Mouse (Mus musculus): ENCODE measurements at regions not wholly inside any gene's neighbourhood (a gene's known extent, or its start where the extent isn't known, plus 50 kb on each side); places are given as distances from the start of the nearest gene placed in this dataset.

DNA sequence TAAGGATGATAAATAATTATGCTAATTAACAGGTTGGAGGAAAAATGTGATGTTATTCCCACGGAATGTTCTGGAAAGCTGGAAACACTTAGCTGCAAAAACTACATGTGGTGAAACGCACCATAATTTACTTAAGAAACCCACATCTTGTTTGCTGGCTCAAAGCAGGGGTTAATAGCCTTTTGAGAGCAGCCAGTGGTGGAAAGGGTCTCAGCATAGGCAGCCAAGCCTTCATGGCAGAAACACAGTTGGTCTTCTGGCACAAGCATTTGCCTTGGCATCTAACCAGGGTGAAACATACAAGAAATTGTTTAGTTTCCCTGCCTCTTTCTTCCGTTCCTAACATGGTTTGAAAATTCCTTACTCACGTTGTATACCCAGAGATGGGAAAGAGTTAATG is 192.1 kb upstream of the Gas1 start:
- no peaks in the 10 kb centered on the region for H3K36me3 ChIP-seq (ENCODE audit: control insufficient read depth, insufficient read depth)
- no peak overlapping the region for H3K4me2 ChIP-seq (ENCODE audit: low read depth, low read length)
- WGBS = 73% methylated on average over 4 of the region's 4 CpGs
- H3K9ac ChIP-seq (ENCODE audit: low read length) = no peak overlapping the region
- H3K27me3 ChIP-seq (ENCODE audit: control insufficient read depth, insufficient read depth, low read length) = no peaks in the 10 kb centered on the region
- no peak overlapping the region for H3K4me3 ChIP-seq (ENCODE audit: low read length)
- ATAC-seq (replicated peaks; ENCODE audit: extremely low read depth, insufficient read depth, low FRiP score) = no peak
- H3K4me1 ChIP-seq (ENCODE audit: control insufficient read depth, insufficient read depth, low read length) = peaks cover 9% of the 10 kb centered on the region; the same call in 1 of the 2 replicates
- H3K27ac ChIP-seq (ENCODE audit: low read length) = no peak overlapping the region
- 0 out of 2 replicates have a peak, but pooled peaks cover 3% of the 10 kb centered on the region for H3K9me3 ChIP-seq (replicated peaks; ENCODE audit: control insufficient read depth, low read length)

DNA sequence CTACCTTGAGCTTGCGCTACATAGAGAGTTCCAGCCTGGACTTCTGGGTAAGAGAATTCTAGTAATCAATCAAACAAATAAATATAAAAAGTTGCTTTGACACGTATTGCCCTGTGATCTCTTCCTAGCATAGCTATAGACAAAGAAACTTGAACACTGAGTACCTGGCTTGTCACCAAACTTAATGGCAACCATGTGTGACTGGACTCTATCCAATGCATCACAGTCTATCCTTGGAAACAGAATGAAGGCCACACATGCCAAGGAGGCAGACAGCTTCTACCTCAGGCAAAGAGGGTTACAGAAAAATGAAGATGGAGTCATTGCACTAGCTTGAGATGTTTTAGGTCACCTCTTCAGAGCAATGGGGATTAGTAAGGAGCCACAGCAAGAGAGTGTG is 194.5 kb upstream of the Gas1 start:
- H3K27me3 ChIP-seq (ENCODE audit: control insufficient read depth, insufficient read depth, low read length) = no peaks in the 10 kb centered on the region
- no peak overlapping the region for H3K9ac ChIP-seq (ENCODE audit: low read length)
- 0 out of 2 replicates have a peak, but pooled peaks cover 3% of the 10 kb centered on the region for H3K9me3 ChIP-seq (replicated peaks; ENCODE audit: control insufficient read depth, low read length)
- no peaks in the 10 kb centered on the region for H3K36me3 ChIP-seq (ENCODE audit: control insufficient read depth, insufficient read depth)
- H3K4me1 ChIP-seq (ENCODE audit: control insufficient read depth, insufficient read depth, low read length) = 0 out of 2 replicates have a peak, but pooled peaks cover 5% of the 10 kb centered on the region
- no peak overlapping the region for H3K4me2 ChIP-seq (ENCODE audit: low read depth, low read length)
- ATAC-seq (replicated peaks; ENCODE audit: extremely low read depth, insufficient read depth, low FRiP score) = no peak
- H3K27ac ChIP-seq (ENCODE audit: low read length) = no peak overlapping the region
- WGBS = 78% methylated on average over 2 of the region's 2 CpGs
- no peak overlapping the region for H3K4me3 ChIP-seq (ENCODE audit: low read length)

- no peak overlapping the region for H3K9ac ChIP-seq (ENCODE audit: low read length)
- WGBS = 70% methylated on average over 2 of the region's 2 CpGs
- H3K9me3 ChIP-seq (replicated peaks; ENCODE audit: control insufficient read depth, low read length) = no peaks in the 10 kb centered on the region
- H3K4me3 ChIP-seq (ENCODE audit: low read length) = no peak overlapping the region
- no peak for ATAC-seq (replicated peaks; ENCODE audit: extremely low read depth, insufficient read depth, low FRiP score)
- H3K27me3 ChIP-seq (ENCODE audit: control insufficient read depth, insufficient read depth, low read length) = no peaks in the 10 kb centered on the region
- H3K4me2 ChIP-seq (ENCODE audit: low read depth, low read length) = no peak overlapping the region
- 0 out of 2 replicates have a peak, but pooled peaks cover under 1% of the 10 kb centered on the region for H3K4me1 ChIP-seq (ENCODE audit: control insufficient read depth, insufficient read depth, low read length)
- no peaks in the 10 kb centered on the region for H3K36me3 ChIP-seq (ENCODE audit: control insufficient read depth, insufficient read depth)
- H3K27ac ChIP-seq (ENCODE audit: low read length) = no peak overlapping the region
Observed at GRCm38 (mm10) chr13:60376705-60377104, 199.5 kb upstream of the Gas1 start.

- no peak overlapping the region for H3K4me2 ChIP-seq (ENCODE audit: low read depth, low read length)
- H3K9me3 ChIP-seq (replicated peaks; ENCODE audit: control insufficient read depth, low read length) = no peaks in the 10 kb centered on the region
- H3K9ac ChIP-seq (ENCODE audit: low read length) = no peak overlapping the region
- 46% methylated on average over 2 of the region's 2 CpGs for WGBS
- H3K36me3 ChIP-seq (ENCODE audit: control insufficient read depth, insufficient read depth) = no peaks in the 10 kb centered on the region
- no peaks in the 10 kb centered on the region for H3K27me3 ChIP-seq (ENCODE audit: control insufficient read depth, insufficient read depth, low read length)
- H3K27ac ChIP-seq (ENCODE audit: low read length) = no peak overlapping the region
- no peaks in the 10 kb centered on the region for H3K4me1 ChIP-seq (ENCODE audit: control insufficient read depth, insufficient read depth, low read length)
- no peak for ATAC-seq (replicated peaks; ENCODE audit: extremely low read depth, insufficient read depth, low FRiP score)
- H3K4me3 ChIP-seq (ENCODE audit: low read length) = no peak overlapping the region
Observed at GRCm38 (mm10) chr13:60382855-60383254, 205.7 kb upstream of the Gas1 start.

GRCm38 (mm10) chr13:60398836-60399235 is 202.9 kb upstream of the Dapk1 start:
- Histone ChIP-seq H3K4me2 (ENCODE audit: low read depth, low read length) (no peak overlapping the region), H3K9me3 (replicated peaks; ENCODE audit: control insufficient read depth, low read length) (no peaks in the 10 kb centered on the region), H3K9ac (ENCODE audit: low read length) (no peak overlapping the region), H3K4me3 (ENCODE audit: low read length) (no peak overlapping the region), H3K36me3 (ENCODE audit: control insufficient read depth, insufficient read depth) (no peaks in the 10 kb centered on the region), H3K4me1 (ENCODE audit: control insufficient read depth, insufficient read depth, low read length) (no peaks in the 10 kb centered on the region), H3K27ac (ENCODE audit: low read length) (no peak overlapping the region), H3K27me3 (ENCODE audit: control insufficient read depth, insufficient read depth, low read length) (no peaks in the 10 kb centered on the region)
- WGBS = 80% methylated on average over 2 of the region's 2 CpGs
- no peak for ATAC-seq (replicated peaks; ENCODE audit: extremely low read depth, insufficient read depth, low FRiP score)

DNA sequence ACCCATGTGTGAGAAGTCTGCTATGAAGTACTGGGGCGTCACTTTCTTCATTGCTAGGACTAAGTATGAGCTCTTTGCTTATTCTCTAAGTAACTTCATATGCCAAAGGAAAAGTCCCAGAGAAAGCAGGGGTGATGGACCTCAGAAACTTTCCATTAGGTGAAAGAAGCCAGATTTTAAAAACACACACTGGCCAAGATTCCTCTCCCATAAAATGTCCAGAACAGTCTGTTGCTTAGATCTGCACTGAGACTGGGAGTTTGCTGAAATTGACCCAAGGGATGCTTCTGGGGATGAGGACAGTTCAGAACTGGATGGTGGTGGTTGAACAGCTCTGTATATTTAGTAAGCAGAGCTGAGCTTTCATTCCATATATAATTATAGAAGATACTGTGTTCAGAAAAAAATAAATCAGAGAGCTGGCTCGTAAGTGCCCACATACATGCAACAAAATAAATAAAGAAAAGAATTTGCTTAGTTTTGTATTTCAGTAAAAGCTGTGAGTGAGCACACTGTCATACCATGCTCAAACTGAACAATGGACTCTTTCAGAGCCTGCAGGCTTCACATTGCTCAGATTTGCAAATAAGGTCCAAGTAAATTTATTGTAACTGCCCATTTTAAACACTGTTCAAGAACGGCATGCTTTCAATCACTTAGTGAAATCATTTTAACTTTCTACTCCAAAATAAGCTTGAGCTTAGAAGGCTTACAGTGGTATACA is 200.8 kb upstream of the Dapk1 start:
- Histone ChIP-seq H3K9me3 (replicated peaks; ENCODE audit: control insufficient read depth, low read length) (no peaks in the 10 kb centered on the region), H3K27ac (ENCODE audit: low read length) (no peak overlapping the region), H3K9ac (ENCODE audit: low read length) (no peak overlapping the region), H3K4me3 (ENCODE audit: low read length) (no peak overlapping the region), H3K4me1 (ENCODE audit: control insufficient read depth, insufficient read depth, low read length) (no peaks in the 10 kb centered on the region), H3K27me3 (ENCODE audit: control insufficient read depth, insufficient read depth, low read length) (no peaks in the 10 kb centered on the region), H3K36me3 (ENCODE audit: control insufficient read depth, insufficient read depth) (no peaks in the 10 kb centered on the region), H3K4me2 (ENCODE audit: low read depth, low read length) (no peak overlapping the region)
- 78% methylated on average over 3 of the region's 3 CpGs for whole genome bisulfite sequencing
- ATAC-seq (replicated peaks; ENCODE audit: extremely low read depth, insufficient read depth, low FRiP score) = no peak

- H3K4me1 ChIP-seq (ENCODE audit: control insufficient read depth, insufficient read depth, low read length) = no peaks in the 10 kb centered on the region
- 77% methylated on average over 3 of the region's 3 CpGs for WGBS
- H3K36me3 ChIP-seq (ENCODE audit: control insufficient read depth, insufficient read depth) = no peaks in the 10 kb centered on the region
- no peaks in the 10 kb centered on the region for H3K27me3 ChIP-seq (ENCODE audit: control insufficient read depth, insufficient read depth, low read length)
- no peak overlapping the region for H3K4me3 ChIP-seq (ENCODE audit: low read length)
- no peak overlapping the region for H3K27ac ChIP-seq (ENCODE audit: low read length)
- no peak overlapping the region for H3K4me2 ChIP-seq (ENCODE audit: low read depth, low read length)
- ATAC-seq (replicated peaks; ENCODE audit: extremely low read depth, insufficient read depth, low FRiP score) = no peak
- H3K9me3 ChIP-seq (replicated peaks; ENCODE audit: control insufficient read depth, low read length) = no peaks in the 10 kb centered on the region
- H3K9ac ChIP-seq (ENCODE audit: low read length) = no peak overlapping the region
Observed at GRCm38 (mm10) chr13:60403471-60403870, 198.3 kb upstream of the Dapk1 start.

DNA sequence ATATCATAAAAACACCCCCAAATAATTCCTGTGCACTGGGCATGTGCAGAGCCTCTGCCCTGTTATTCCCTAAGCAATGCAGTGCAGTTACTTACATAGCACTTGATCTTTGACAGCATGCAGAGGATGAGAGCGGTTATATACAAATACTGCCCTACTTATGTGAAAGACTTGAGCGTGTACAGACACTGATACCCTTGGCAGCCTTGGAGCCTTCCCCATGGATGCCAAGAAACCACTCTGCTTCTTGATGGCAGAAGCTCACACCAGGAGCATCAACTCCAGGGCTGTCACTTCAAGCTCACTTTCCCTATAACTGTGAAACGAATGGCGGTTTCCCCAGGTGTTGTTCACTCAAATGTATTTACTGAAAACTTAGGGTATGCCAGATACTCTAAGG is 194.4 kb upstream of the Dapk1 start:
- no peaks in the 10 kb centered on the region for H3K27me3 ChIP-seq (ENCODE audit: control insufficient read depth, insufficient read depth, low read length)
- H3K4me1 ChIP-seq (ENCODE audit: control insufficient read depth, insufficient read depth, low read length) = no peaks in the 10 kb centered on the region
- no peak overlapping the region for H3K9ac ChIP-seq (ENCODE audit: low read length)
- WGBS = 82% methylated on average over 4 of the region's 4 CpGs
- no peak overlapping the region for H3K4me3 ChIP-seq (ENCODE audit: low read length)
- ATAC-seq (replicated peaks; ENCODE audit: extremely low read depth, insufficient read depth, low FRiP score) = no peak
- H3K4me2 ChIP-seq (ENCODE audit: low read depth, low read length) = no peak overlapping the region
- no peaks in the 10 kb centered on the region for H3K36me3 ChIP-seq (ENCODE audit: control insufficient read depth, insufficient read depth)
- no peak overlapping the region for H3K27ac ChIP-seq (ENCODE audit: low read length)
- H3K9me3 ChIP-seq (replicated peaks; ENCODE audit: control insufficient read depth, low read length) = 0 out of 2 replicates have a peak, but pooled peaks cover 4% of the 10 kb centered on the region

DNA sequence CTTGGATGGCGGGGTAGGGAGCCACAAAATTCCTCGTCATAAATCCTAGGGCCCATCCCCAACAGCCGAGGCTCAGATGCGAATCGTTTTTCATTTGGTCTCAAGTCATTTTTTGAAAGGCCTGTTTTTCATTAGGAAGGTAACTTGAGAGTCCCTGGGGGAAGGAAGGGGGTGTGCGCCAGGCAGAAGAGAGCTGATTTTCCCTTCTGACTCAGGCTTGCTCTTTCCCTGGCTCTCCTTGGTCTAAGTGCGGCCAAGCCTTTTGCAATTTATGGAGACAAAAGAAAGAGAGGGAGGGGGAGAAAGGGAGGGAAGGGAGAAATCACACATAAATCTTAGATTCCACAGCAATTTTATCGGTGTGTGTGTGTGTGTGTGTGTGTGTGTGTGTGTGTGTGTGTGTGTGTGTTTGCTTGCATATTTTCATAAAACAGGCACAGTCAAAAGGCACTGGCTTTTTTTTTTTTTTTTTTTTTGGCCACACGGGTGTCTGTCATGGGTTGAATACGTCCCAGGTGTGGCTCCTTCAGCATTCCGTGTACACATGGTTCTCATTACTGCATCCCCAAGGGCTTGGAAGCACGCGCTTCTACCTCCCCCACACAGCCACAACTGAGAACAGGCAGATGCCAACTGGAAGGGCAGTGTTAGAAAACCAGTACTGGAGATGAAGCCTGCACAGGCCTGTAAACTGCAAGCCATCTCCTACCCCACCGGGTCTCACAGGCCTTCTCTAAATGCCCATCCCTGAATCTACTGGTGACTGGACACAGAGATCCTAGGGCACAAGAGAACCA is 191.8 kb upstream of the Dapk1 start:
- H3K4me2 ChIP-seq (ENCODE audit: low read depth, low read length) = no peak overlapping the region
- 70% methylated on average over 13 of the region's 14 CpGs for WGBS
- H3K4me3 ChIP-seq (ENCODE audit: low read length) = no peak overlapping the region
- no peaks in the 10 kb centered on the region for H3K36me3 ChIP-seq (ENCODE audit: control insufficient read depth, insufficient read depth)
- no peaks in the 10 kb centered on the region for H3K27me3 ChIP-seq (ENCODE audit: control insufficient read depth, insufficient read depth, low read length)
- H3K4me1 ChIP-seq (ENCODE audit: control insufficient read depth, insufficient read depth, low read length) = no peaks in the 10 kb centered on the region
- H3K27ac ChIP-seq (ENCODE audit: low read length) = no peak overlapping the region
- ATAC-seq (replicated peaks; ENCODE audit: extremely low read depth, insufficient read depth, low FRiP score) = no peak
- H3K9me3 ChIP-seq (replicated peaks; ENCODE audit: control insufficient read depth, low read length) = 0 out of 2 replicates have a peak, but pooled peaks cover 4% of the 10 kb centered on the region
- H3K9ac ChIP-seq (ENCODE audit: low read length) = no peak overlapping the region

All from heart, embryonic 16.5 days (tissue).